Mouse (Mus musculus) splenic B cell, adult 2 months (primary cell): ENCODE measurements around the gene Usp7.
A peak's percentile ranks its signal among the peaks of the same experiment; 100 is the strongest.
"Not testable (repeated sequence)": the region's sequence is repeated elsewhere in the genome, so short reads cannot be mapped to it uniquely, and the experiment has no call there.

Source experiments
- DNase-seq: peaks from one replicate; pipeline ENCODE4 v3.0.0-alpha.2; 2011; ENCODE audit warnings: low read depth, low spot score
- H3K27me3 ChIP-seq: 2 replicates; pipeline ENCODE4 v1.6.1; 2012; ENCODE audit warnings: mild to moderate bottlenecking, low read length, moderate library complexity, mixed read lengths; ENCODE audit not compliant: control insufficient read depth, poor library complexity, insufficient read depth, severe bottlenecking
- H3K36me3 ChIP-seq: 2 replicates; pipeline ENCODE4 v1.6.1; 2012; ENCODE audit warnings: mild to moderate bottlenecking, low read length, moderate library complexity, mixed read lengths; ENCODE audit not compliant: control insufficient read depth, poor library complexity, insufficient read depth, severe bottlenecking

The Usp7 gene

DNA sequence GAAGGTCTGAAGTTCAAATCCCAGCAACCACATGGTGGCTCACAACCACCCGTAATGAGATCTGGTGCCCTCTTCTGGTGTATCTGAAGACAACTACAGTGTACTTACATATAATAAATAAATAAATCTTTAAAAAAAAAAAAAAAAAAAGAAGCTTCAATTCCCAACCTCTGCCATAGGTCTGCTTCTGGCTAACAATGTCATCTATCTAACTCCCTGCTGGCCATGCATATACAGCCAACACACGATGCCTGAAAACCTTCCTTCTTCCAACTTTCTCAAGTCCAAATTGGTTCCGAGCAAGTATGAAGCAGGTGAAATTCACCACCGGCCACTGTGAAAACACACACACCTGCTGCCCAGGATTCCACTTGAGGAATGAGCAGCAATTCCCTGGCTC, 59.7 kb downstream of the Usp7 start:
- not testable (repeated sequence) for H3K36me3 ChIP-seq, H3K27me3 ChIP-seq, DNase-seq

DNA sequence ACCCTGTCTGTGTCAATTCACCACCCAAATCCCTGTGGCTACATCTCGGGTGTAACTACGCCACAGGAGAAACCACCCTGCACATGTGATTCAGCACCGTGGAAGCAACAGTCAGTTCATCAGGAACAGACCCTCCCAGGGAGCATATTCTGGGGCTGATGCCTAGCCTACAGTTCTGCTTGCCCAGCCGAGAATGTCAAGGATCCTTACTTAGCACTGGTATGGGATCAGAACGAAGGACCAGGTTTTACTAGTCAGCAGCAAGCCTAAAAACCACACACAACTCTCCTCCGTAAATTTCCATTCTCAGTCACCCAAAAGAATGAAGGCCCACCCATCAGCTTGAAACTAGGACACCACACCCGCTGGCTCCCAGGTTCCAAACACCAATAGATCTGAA, 60.5 kb downstream of the Usp7 start:
- no peak for DNase-seq
- no peaks in the 10 kb centered on the region for H3K36me3 ChIP-seq

DNA sequence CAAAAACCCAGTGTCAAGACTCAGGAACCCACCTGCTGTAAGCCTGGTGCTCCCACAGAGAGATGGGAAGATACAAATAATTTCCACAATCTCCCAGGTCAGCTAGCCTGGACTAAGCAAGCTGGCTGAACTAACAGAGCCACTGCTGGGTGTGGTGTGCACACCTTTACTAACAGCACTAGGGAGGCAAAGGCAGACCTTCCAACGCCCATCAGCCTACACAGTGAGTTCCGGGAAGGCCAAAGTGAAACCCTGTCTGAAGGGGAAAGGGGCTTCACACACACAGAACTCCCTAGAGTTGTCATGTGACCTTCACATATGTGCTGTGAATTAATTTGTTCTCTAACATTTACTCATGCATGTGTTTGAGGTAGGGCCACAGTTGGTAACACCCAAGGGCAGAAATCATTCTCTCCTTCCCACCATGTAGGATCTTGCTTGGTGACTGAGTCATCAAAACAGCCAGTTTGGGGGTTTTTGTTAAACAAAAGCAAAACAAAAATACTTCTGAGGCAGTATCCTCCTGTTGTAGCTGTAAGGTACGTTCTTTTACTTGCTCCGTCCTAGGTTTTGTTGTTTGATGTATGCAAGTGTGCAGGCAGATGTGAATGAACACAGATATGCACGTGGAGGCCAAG, 63.9 kb downstream of the Usp7 start:
- no peaks in the 10 kb centered on the region for H3K36me3 ChIP-seq
- no peak for DNase-seq
- no peaks in the 10 kb centered on the region for H3K27me3 ChIP-seq

More for the DNA sequence above, 60.5 kb downstream of the Usp7 start:
- H3K27me3 ChIP-seq = no peaks in the 10 kb centered on the region

DNA sequence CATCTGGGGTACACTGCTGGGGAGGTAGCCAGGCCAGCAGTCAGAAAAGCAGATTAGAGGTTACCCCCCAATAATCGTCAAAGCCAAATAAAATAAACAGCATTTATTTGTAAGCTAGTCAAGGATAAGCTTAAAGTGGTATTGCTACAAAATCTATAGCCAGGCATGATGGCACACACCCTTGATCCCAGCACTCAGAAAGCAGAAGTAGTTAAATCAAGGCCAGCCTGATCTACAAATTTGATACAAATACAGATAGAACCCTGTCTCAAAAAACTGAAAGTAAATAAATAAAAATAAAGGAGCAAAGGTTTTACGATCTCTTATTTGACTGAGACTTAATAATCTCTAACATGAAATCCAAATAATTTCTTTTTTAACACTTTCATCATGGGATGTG, 66.3 kb downstream of the Usp7 start:
- Histone ChIP-seq H3K36me3 (no peaks in the 10 kb centered on the region), H3K27me3 (no peaks in the 10 kb centered on the region)
- DNase-seq = peak; percentile 42

DNA sequence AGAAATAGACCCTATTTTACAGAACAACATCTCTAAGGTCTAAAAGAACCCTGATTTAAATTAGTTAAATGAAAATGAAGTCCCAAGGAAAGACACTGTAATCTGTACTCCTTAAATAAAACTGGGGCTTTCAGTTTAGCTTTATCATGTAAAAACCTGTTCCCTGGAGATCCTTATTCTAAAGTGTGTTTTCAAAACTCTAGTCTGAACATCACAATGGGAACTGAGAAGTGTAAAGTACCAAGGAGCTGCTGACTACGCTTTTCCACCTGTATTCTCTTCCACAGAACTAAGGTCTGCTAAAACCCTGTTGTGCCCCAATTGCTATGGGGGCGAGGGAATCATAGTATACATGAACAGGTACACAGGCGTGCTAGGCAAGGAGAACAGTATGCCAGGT, 68.1 kb downstream of the Usp7 start:
- Histone ChIP-seq H3K36me3 (no peaks in the 10 kb centered on the region), H3K27me3 (no peaks in the 10 kb centered on the region)
- DNase-seq = peak; percentile 17

DNA sequence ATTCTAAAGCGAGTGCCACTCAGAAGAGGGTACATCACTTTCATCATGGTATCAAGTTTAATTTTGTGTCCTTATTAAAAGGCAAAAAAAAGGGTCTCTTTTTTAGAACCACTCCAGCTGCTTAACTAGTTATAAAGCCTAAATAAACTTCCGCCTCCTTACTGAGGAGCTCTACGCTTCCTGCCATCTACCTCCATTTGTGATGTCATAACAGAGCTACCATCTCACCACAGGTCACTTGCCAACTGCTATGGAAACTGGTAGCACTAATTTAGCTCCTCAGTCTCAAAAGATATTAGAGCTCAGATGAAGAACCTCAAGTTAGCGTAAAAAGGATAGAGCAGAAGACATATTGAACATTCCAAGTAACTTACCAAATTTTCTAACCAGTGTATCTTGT, 71.7 kb downstream of the Usp7 start:
- no peak for DNase-seq
- no peaks in the 10 kb centered on the region for H3K27me3 ChIP-seq

DNA sequence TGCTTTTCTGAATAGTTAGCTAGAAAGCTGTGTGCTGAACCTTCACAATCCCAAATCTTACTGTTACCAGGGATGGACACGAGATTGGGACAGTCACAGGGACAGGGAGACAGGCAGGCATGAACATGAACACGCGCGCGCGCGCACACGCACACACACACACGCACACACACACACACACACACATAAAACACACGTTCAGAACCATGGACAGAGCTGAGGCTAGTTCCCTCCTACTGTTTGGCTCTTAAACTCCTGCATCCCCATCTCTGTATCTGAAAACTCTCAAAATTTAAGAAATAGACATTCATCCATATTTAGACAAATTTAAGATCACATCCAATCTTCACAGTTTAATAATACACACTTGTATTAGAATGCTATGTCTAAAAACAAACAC, 74.4 kb downstream of the Usp7 start:
- H3K27me3 ChIP-seq = no peaks in the 10 kb centered on the region
- DNase-seq = peak; percentile 51
- peaks cover 4% of the 10 kb centered on the region for H3K36me3 ChIP-seq

More for the DNA sequence above, 71.7 kb downstream of the Usp7 start:
- H3K36me3 ChIP-seq = peaks cover 4% of the 10 kb centered on the region

DNA sequence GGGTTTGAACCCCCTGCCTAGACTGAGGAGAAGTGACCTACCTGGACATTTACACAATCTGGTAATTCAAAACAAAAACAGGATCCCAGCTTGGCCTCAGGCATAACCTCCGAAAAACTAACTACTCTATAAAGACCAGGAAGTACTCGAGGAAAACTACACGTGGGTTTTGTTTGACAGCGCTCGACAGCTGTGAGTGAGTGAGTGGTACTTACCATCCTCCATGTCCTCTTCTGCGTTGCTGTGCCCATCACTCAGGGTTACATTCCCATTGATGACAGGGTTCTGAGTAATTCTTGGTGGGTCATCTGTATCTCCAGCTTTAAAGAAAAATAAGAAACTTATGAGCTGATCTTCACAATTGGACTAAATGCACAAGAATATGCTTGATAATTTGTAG, 75.8 kb downstream of the Usp7 start:
- no peaks in the 10 kb centered on the region for H3K27me3 ChIP-seq
- H3K36me3 ChIP-seq = peaks cover 4% of the 10 kb centered on the region
- no peak for DNase-seq

DNA sequence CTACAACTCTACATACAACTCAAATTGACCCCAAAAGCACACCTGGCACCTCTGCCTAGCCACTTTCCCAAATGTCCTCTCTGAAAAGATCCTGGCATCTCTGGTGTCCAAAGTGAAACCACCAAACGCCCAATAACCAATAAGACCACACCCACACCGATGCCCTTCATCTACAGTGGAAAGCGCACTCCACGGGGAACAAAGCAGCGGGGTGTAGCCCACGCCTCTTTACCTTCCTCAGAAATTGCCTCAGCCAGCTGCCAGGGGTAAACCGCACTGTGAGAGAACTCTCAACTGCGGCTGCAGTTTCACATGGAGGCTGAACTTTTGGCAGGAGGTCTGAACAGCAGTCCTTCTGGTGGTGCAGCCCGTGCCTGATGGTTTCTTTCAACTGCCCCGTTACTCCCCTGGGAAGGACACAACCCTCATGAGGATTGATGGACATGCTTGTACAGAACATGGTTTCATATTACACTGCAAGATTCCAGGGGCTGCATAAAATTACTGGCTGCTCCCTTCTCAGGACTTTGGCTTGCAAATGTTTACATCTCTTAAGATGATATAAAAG, 76.5 kb downstream of the Usp7 start:
- no peak for DNase-seq
- H3K36me3 ChIP-seq = peaks cover 7% of the 10 kb centered on the region
- no peaks in the 10 kb centered on the region for H3K27me3 ChIP-seq

DNA sequence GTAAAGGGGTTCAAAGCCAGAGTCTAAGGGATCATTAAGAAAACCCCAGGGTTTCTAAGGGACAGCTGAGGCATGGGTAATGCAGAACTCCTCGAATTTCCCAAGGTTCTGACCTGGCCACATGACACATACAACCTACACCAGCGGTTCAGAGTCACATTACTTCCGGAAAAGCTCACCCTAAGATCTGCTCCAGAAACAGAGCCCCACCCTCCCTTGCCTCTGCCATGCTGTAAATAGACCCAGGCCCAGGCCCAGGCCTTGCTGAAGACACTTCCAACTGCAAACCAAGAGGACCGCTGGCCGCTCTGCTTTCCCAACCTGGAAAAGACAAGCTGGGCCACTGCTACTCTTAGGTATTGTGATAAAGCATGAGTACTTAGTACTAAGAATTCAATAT, 77.3 kb downstream of the Usp7 start:
- H3K36me3 ChIP-seq = peaks cover 7% of the 10 kb centered on the region
- no peak for DNase-seq
- H3K27me3 ChIP-seq = no peaks in the 10 kb centered on the region

DNA sequence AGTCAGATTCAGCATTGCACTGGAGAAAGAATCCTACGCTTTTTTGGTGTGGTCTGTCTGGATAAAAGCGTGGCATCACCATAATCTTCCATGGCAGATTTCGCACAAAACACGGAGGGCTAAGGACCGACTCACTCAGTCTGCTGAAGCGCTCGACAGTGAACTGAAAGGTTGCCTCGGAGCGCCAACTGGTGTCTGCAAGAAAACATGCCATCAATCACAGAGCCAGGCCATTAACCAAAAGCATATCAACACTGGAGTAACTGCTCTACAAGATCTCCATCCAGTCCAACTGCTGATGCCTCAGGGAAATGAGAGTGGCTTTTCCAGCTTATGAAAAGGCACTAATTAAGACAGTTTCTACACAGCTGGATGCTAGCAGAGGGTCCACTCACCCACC, 80.1 kb downstream of the Usp7 start:
- DNase-seq = no peak
- Histone ChIP-seq H3K36me3 (peaks cover 13% of the 10 kb centered on the region), H3K27me3 (no peaks in the 10 kb centered on the region)

DNA sequence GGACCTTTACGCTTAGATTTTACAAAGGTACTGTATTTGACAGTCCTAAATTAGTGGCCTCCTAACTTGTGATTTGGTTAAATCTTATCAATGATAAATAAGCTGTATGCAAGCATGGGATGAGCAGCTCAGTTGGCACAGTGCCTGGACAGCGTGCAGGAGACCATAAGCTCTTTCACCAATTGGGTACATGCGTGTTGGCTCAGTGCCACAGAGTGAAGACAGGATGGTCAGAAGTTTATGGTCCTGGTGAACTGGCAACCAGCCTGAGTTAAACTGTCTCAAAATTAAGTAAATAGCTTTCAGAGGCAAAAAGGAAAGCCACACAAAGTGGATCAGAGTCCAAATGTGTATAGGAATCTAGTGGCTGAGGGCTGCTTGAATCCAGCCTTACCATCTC, 91.5 kb downstream of the Usp7 start:
- DNase-seq = no peak
- Histone ChIP-seq H3K27me3 (no peaks in the 10 kb centered on the region), H3K36me3 (peaks cover 39% of the 10 kb centered on the region)

DNA sequence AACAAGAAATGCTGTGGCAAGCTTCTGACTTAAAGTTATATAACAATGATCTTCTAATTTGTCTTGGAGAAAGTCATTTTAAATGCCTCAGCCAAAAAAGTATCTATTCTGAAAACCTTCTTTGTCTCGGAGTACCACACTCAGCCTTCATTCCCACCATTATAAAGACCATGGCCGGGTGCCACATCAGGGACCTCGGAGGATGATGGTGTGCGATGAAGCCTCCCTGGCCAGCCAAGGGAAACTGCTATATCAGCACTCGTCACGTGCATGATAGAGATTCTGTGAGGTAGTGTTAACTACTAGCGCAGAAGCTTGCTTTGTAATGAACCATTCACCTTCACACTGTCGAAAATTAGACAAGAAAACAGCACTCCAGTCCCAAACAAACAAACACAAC, 92.6 kb downstream of the Usp7 start:
- DNase-seq = no peak
- Histone ChIP-seq H3K27me3 (no peaks in the 10 kb centered on the region), H3K36me3 (peaks cover 37% of the 10 kb centered on the region)

DNA sequence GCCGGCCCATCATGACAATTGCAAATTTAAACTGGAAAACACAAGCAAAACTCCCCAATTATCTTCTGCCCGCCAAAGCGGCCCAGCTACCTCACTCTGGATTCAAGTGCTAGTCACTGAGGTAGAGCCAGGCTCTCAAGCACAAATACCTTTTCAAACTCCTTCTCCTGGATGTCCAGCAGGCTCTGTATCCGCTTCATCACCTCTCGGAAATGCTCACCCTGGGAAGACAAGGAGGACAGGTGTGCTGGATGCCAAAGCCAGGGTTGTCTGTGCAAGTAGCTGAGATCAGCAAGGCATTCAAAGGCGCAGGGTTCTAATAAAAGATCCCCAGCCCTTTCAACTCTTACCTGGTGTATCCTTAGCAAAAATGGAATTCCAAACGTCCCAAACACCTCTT, 100.9 kb downstream of the Usp7 start:
- no peak for DNase-seq
- H3K27me3 ChIP-seq = no peaks in the 10 kb centered on the region
- H3K36me3 ChIP-seq = peaks cover 19% of the 10 kb centered on the region

DNA sequence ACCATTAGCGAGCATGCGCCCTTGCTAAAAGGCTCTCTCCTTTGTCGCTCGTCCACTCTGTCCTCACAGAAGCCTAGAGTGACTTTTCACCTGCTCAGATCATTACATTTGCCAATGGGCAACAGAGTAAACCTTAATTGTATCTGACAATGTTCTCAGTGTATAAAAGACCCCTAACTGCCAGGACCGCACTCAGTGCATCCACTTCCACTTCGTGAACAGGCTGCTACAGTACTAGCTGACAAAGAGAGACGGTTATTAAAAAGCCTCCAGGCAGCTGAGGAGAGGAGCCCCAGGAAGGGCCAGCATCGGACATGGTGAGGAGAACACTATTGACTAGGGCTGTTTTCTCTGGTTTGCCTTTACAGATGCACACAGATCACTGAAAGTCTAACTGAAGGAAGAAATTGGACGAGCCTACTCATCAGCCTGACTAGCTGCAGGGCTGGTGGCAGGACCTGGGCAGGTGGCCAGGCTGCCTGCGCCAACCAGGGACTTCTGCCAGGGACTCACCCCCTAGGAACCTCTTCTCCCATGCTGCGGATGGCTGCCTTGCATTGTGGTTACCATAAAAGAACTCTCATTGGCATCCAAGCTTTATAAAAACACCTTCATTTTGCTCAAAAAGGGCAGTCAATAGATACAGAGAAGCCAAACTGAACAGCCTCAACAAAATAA, 102.0 kb downstream of the Usp7 start:
- Histone ChIP-seq H3K36me3 (peaks cover 19% of the 10 kb centered on the region), H3K27me3 (no peaks in the 10 kb centered on the region)
- no peak for DNase-seq
